Mouse (Mus musculus) cerebellum, adult 9-11 months (tissue): ENCODE data around the gene Cdk10.
"Not testable (repeated sequence)": the region's sequence is repeated elsewhere in the genome, so short reads cannot be mapped to it uniquely, and the experiment has no call there.

Source experiments
- DNase-seq: peaks from one replicate; pipeline ENCODE4 v3.0.0; 2022

The Cdk10 gene

GRCm38 (mm10) chr8:123233760-123234159 is 9.1 kb downstream of the Cdk10 start:
- no peak for DNase-seq

GRCm38 (mm10) chr8:123234918-123235519 is 10.4 kb downstream of the Cdk10 start:
- DNase-seq, result peak; percentile 74

GRCm38 (mm10) chr8:123235520-123236497 is 11.2 kb downstream of the Cdk10 start, which contains the start of gene Spata2l:
TSS of gene Spata2l (minus strand) at chr8:123236233.
- DNase-seq, result peak; percentile 87

- DNase-seq, result no peak
Measured at GRCm38 (mm10) chr8:123239398-123239797, 14.8 kb downstream of the Cdk10 start.

- no peak for DNase-seq
Measured at GRCm38 (mm10) chr8:123242107-123242923, 17.7 kb downstream of the Cdk10 start.

- DNase-seq, result no peak
Measured at GRCm38 (mm10) chr8:123243053-123243452, 18.4 kb downstream of the Cdk10 start.

GRCm38 (mm10) chr8:123244382-123244781 is 19.7 kb downstream of the Cdk10 start:
- no peak for DNase-seq

GRCm38 (mm10) chr8:123245543-123245942 is 20.9 kb downstream of the Cdk10 start:
- no peak for DNase-seq

GRCm38 (mm10) chr8:123247748-123248147 is 23.1 kb downstream of the Cdk10 start:
- no peak for DNase-seq

GRCm38 (mm10) chr8:123248596-123248995 is 24.0 kb downstream of the Cdk10 start:
- DNase-seq, result no peak

- no peak for DNase-seq
Measured at GRCm38 (mm10) chr8:123250940-123251339, 26.3 kb downstream of the Cdk10 start.

- DNase-seq, result no peak
Measured at GRCm38 (mm10) chr8:123252925-123253324, 28.3 kb downstream of the Cdk10 start.

GRCm38 (mm10) chr8:123253451-123254098 is 28.9 kb downstream of the Cdk10 start:
- DNase-seq, result no peak

- DNase-seq, result peak; percentile 79
Measured at GRCm38 (mm10) chr8:123254099-123254885, 29.6 kb downstream of the Cdk10 start, which contains the start of the genes Zfp276 and Vps9d1. TSS of gene Zfp276 (plus strand) at chr8:123254195. TSS of gene Vps9d1 (minus strand) at chr8:123254348.

GRCm38 (mm10) chr8:123255170-123255569 is 30.5 kb downstream of the Cdk10 start:
- DNase-seq, result no peak

GRCm38 (mm10) chr8:123257114-123257513 is 32.5 kb downstream of the Cdk10 start:
- no peak for DNase-seq

GRCm38 (mm10) chr8:123257593-123257992 is 33.0 kb downstream of the Cdk10 start:
- not testable (repeated sequence) for DNase-seq

- DNase-seq, result no peak
Measured at GRCm38 (mm10) chr8:123267926-123268656, 43.4 kb downstream of the Cdk10 start.

GRCm38 (mm10) chr8:123271147-123271546 is 46.5 kb downstream of the Cdk10 start:
- no peak for DNase-seq

- no peak for DNase-seq
Measured at GRCm38 (mm10) chr8:123271901-123272300, 47.3 kb downstream of the Cdk10 start.

GRCm38 (mm10) chr8:123274447-123274846 is 49.8 kb downstream of the Cdk10 start:
- DNase-seq, result no peak
